8 mouse cellular contexts compared by ENCODE assay signal in the genomic region with DNA sequence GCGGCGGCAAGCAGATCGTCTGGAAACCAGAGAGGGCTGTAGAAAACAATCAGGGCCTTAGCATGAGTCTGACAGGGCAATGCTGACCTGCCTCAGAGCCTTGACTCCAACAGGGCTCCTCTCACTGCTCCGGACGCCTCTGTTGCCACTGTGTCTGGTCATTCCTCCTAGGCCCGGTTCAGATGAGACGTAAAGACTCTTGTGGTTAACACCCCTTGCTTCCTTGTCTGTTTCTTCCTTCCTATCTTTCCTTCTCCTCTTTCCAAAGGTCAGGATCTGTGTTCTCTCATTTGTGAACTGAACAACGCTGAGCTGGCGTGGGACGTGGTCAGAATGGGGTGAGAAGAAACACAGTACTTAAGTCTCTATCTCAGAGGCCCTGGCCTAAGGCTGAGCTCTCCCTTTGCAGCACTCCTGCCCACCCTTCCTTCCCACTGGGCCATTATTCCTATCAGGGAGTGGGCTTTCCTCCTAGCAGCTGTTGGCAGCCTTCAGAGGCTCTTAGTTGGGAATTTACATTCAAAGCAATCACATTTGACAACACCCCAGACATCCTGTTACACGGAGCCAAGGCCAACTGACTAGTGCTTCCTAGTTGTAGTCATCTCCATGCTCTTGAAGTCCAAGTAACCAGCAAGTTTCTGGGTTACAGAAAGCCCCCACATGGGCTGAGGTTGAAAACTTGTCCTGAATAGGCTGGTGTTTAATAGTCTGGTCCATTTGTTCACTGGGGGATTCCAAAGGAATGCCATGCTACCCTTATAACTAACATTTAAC. TPM values are rescaled to one million over a fixed set of nuclear protein-coding genes. Genes with fewer than 3 reads are reported as not detected.
DNase-seq lines count a peak whose midpoint lies in the region; ATAC-seq and TF ChIP-seq lines count a peak whose summit lies in the region.

No protein-coding gene starts in this region.

- H3K36me3 ChIP-seq in liver, adult 2 months (ENCODE audit: control insufficient read depth, insufficient read depth, low read length): peaks cover 2% of the 10 kb centered on the region
- peaks cover 45% of the 10 kb centered on the region for H3K36me3 ChIP-seq in embryonic facial prominence, embryonic 15.5 days
- H3K36me3 ChIP-seq in intestine, embryonic 16.5 days (ENCODE audit: control insufficient read depth, insufficient read depth, low read length): peaks cover 15% of the 10 kb centered on the region; the same call in 1 of the 2 replicates
- peaks cover 38% of the 10 kb centered on the region for H3K36me3 ChIP-seq in neural tube, embryonic 12.5 days
- H3K36me3 ChIP-seq in thymus, adult 2 months (ENCODE audit: control insufficient read depth, insufficient read depth, low read length): no peaks in the 10 kb centered on the region

- ATAC-seq in embryonic facial prominence, embryonic 15.5 days (ENCODE audit: insufficient number of reproducible peaks, low FRiP score, low TSS enrichment, low read depth): no peak
- ATAC-seq in intestine, embryonic 16.5 days: no peak
- ATAC-seq in neural tube, embryonic 12.5 days (ENCODE audit: low FRiP score, low read depth): no peak

- H3K4me2 ChIP-seq in embryonic facial prominence, embryonic 15.5 days (replicated peaks): peak overlapping the region; percentile 72
- H3K4me2 ChIP-seq in intestine, embryonic 16.5 days (ENCODE audit: low read depth, low read length): peak overlapping the region; percentile 79
- H3K4me2 ChIP-seq in neural tube, embryonic 12.5 days (replicated peaks): peak overlapping the region; percentile 86

- H3K9ac ChIP-seq in liver, adult 2 months (ENCODE audit: low read depth, low read length): peak overlapping the region; percentile 97
- no peak overlapping the region for H3K9ac ChIP-seq in embryonic facial prominence, embryonic 15.5 days
- peak overlapping the region; percentile 98 for H3K9ac ChIP-seq in intestine, embryonic 16.5 days (ENCODE audit: low read depth, low read length)
- H3K9ac ChIP-seq in neural tube, embryonic 12.5 days: no peak overlapping the region

- no peak for TF ChIP-seq CTCF in liver, adult 2 months (IDR thresholded peaks at IDR 0.05; ENCODE audit: low read depth, low read length)
- TF ChIP-seq CTCF in thymus, adult 2 months (IDR thresholded peaks at IDR 0.05; ENCODE audit: borderline replicate concordance, control insufficient read depth, extremely low read depth, insufficient read depth, low read length, poor library complexity): no peak

- peaks cover 18% of the 10 kb centered on the region; the same call in 1 of the 2 replicates for H3K79me2 ChIP-seq in liver, adult 2 months (ENCODE audit: control insufficient read depth, insufficient read depth, low read length)

- peak overlapping the region; percentile 97 for H3K27ac ChIP-seq in liver, adult 2 months (replicated peaks; ENCODE audit: insufficient read depth, low read depth, low read length)
- no peak overlapping the region for H3K27ac ChIP-seq in embryonic facial prominence, embryonic 15.5 days (replicated peaks)
- H3K27ac ChIP-seq in intestine, embryonic 16.5 days (ENCODE audit: low read length): peak overlapping the region; percentile 63
- no peak overlapping the region for H3K27ac ChIP-seq in neural tube, embryonic 12.5 days
- H3K27ac ChIP-seq in thymus, adult 2 months (ENCODE audit: control insufficient read depth, insufficient read depth, low read length): no peak overlapping the region

- peaks cover 8% of the 10 kb centered on the region for H3K4me1 ChIP-seq in liver, adult 2 months (ENCODE audit: control insufficient read depth, insufficient read depth, low read length)
- peaks cover 16% of the 10 kb centered on the region for H3K4me1 ChIP-seq in embryonic facial prominence, embryonic 15.5 days
- H3K4me1 ChIP-seq in intestine, embryonic 16.5 days (ENCODE audit: control insufficient read depth, insufficient read depth, low read length): peaks cover 11% of the 10 kb centered on the region
- H3K4me1 ChIP-seq in neural tube, embryonic 12.5 days: peaks cover 16% of the 10 kb centered on the region
- peaks cover 14% of the 10 kb centered on the region for H3K4me1 ChIP-seq in thymus, adult 2 months (replicated peaks; ENCODE audit: control insufficient read depth, insufficient read depth, low read length)

- WGBS in liver, adult 2 months: 20% methylated on average over 11 of the region's 11 CpGs
- WGBS in embryonic facial prominence, embryonic 15.5 days: 90% methylated on average over 11 of the region's 11 CpGs
- WGBS in intestine, embryonic 16.5 days: 80% methylated on average over 11 of the region's 11 CpGs
- WGBS in neural tube, embryonic 12.5 days: 92% methylated on average over 11 of the region's 11 CpGs
- WGBS in thymus, adult 2 months: 81% methylated on average over 11 of the region's 11 CpGs

- H3K9me3 ChIP-seq in embryonic facial prominence, embryonic 15.5 days (replicated peaks): no peaks in the 10 kb centered on the region
- no peaks in the 10 kb centered on the region for H3K9me3 ChIP-seq in intestine, embryonic 16.5 days (ENCODE audit: control insufficient read depth, low read length)
- peaks cover 14% of the 10 kb centered on the region; the same call in 1 of the 2 replicates for H3K9me3 ChIP-seq in neural tube, embryonic 12.5 days

- H3K27me3 ChIP-seq in liver, adult 2 months (ENCODE audit: control insufficient read depth, insufficient read depth, low read length): no peaks in the 10 kb centered on the region
- H3K27me3 ChIP-seq in embryonic facial prominence, embryonic 15.5 days: no peaks in the 10 kb centered on the region
- no peaks in the 10 kb centered on the region for H3K27me3 ChIP-seq in intestine, embryonic 16.5 days (replicated peaks; ENCODE audit: control insufficient read depth, insufficient read depth, low read length)
- H3K27me3 ChIP-seq in neural tube, embryonic 12.5 days (replicated peaks): no peaks in the 10 kb centered on the region
- H3K27me3 ChIP-seq in thymus, adult 2 months (ENCODE audit: control insufficient read depth, insufficient read depth, low read length): no peaks in the 10 kb centered on the region

- peak overlapping the region; percentile 92 for H3K4me3 ChIP-seq in liver, adult 2 months (ENCODE audit: insufficient read depth, low read depth, low read length)
- H3K4me3 ChIP-seq in embryonic facial prominence, embryonic 15.5 days (replicated peaks): peak overlapping the region; percentile 89; the same call in 1 of the 2 replicates
- peak overlapping the region; percentile 95 for H3K4me3 ChIP-seq in intestine, embryonic 16.5 days (ENCODE audit: low read length)
- H3K4me3 ChIP-seq in neural tube, embryonic 12.5 days: 0 out of 2 replicates have a peak overlapping the region, but pooled peaks have one; percentile 83
- no peak overlapping the region for H3K4me3 ChIP-seq in thymus, adult 2 months (ENCODE audit: control insufficient read depth, insufficient read depth, low read length)

- no peak for TF ChIP-seq POLR2A in liver, adult 2 months (IDR thresholded peaks at IDR 0.05; ENCODE audit: extremely low read depth, insufficient read depth, low read length)
- no peak for TF ChIP-seq POLR2A in thymus, adult 2 months (IDR thresholded peaks at IDR 0.05; ENCODE audit: control insufficient read depth, extremely low read depth, insufficient read depth, low read length, poor library complexity)

- peak; percentile 65 for DNase-seq in liver, adult 2 months (ENCODE audit: extremely low read depth, low read depth, low spot score)
- no peak for DNase-seq in liver
- DNase-seq in urinary bladder, adult 18-20 months (ENCODE audit: low spot score in 2 of 2): no peak
- no peak for DNase-seq in spleen, adult 18-20 months
- no peak for DNase-seq in thymus, adult 2 months

RNA-seq across cellular contexts. Expression of gene Mcfd2, which starts 1.5 kb away (rescaled TPM):
- total RNA-seq in liver, adult 2 months (2014; rRNA removed): 223 and 231 TPM in 2 replicates
- 263 and 314 TPM in 2 replicates for polyA plus RNA-seq in liver, adult 2 months (2012; rRNA removed)
- 102 and 104 TPM in 2 replicates for polyA plus RNA-seq in embryonic facial prominence, embryonic 15.5 days (2015; fragmentation: Nextera tagmentation; extraction: Ambion mirVana)
- polyA plus RNA-seq in intestine, embryonic 16.5 days (2015; fragmentation: Nextera tagmentation; extraction: Ambion mirVana): 150 and 184 TPM in 2 replicates
- 53.0 and 55.7 TPM in 2 replicates for polyA plus RNA-seq in neural tube, embryonic 12.5 days (2016; fragmentation: Nextera tagmentation; extraction: Ambion mirVana)
- 46.7 and 48.7 TPM in 2 replicates for polyA plus RNA-seq in thymus, adult 2 months (2012; rRNA removed)

RNA-seq across cellular contexts. Expression of gene Ttc7, which starts 18.4 kb away (rescaled TPM):
- total RNA-seq in liver, adult 2 months (2014; rRNA removed): 19.0 and 22.4 TPM in 2 replicates
- polyA plus RNA-seq in liver, adult 2 months (2012; rRNA removed): 36.5 and 37.8 TPM in 2 replicates
- polyA plus RNA-seq in embryonic facial prominence, embryonic 15.5 days (2015; fragmentation: Nextera tagmentation; extraction: Ambion mirVana): 14.5 and 17.3 TPM in 2 replicates
- polyA plus RNA-seq in intestine, embryonic 16.5 days (2015; fragmentation: Nextera tagmentation; extraction: Ambion mirVana): 21.7 and 27.1 TPM in 2 replicates
- polyA plus RNA-seq in neural tube, embryonic 12.5 days (2016; fragmentation: Nextera tagmentation; extraction: Ambion mirVana): 5.1 and 5.9 TPM in 2 replicates
- polyA plus RNA-seq in thymus, adult 2 months (2012; rRNA removed): 93.6 and 148 TPM in 2 replicates

Comparison
In these comparisons a context has a peak if more than half of its experiments do, and no peak if none do; other contexts are left out.
1. H3K27ac ChIP-seq: peak in liver, adult 2 months (single experiment) and intestine, embryonic 16.5 days (single experiment); none in embryonic facial prominence, embryonic 15.5 days (single experiment), neural tube, embryonic 12.5 days (single experiment) and thymus, adult 2 months (single experiment).
2. H3K9ac ChIP-seq: peak in liver, adult 2 months (single experiment) and intestine, embryonic 16.5 days (single experiment); none in embryonic facial prominence, embryonic 15.5 days (single experiment) and neural tube, embryonic 12.5 days (single experiment).
3. Peak in every context shown above with its lines, with median percentiles within 50 percentile points of each other: H3K4me2 ChIP-seq.